Mouse (Mus musculus): ENCODE measurements around the gene Dnttip1. TPM values are rescaled to one million over a fixed set of nuclear protein-coding genes. Genes with fewer than 3 reads are reported as not detected.

Dnttip1 gene
- total RNA-seq, 2 experiments from 2014 or later: 44.0 to 64.6 TPM

DNA sequence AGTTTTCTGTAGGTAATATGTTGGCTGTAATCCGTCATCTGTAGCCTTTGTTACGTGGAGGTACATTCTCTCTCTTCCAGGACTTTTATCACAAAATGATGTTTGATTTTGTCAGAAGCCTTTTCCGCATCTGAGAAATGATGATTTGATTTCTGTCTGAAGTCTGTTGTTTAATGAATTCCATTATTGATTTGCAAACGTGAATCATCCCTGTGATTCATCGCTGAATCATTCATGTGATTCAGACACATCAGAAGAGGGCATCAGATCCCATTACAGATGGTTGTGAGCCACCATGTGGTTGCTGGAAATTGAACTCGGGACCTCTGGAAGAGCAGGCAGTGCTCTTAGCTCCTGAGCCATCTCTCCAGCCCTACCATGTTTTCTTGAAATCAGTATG, 3.2 kb downstream of the Dnttip1 start:
- no peak for ATAC-seq (replicated peaks; ENCODE audit: low FRiP score, poor library complexity, severe bottlenecking)

GRCm38 (mm10) chr2:164752454-164752853, 6.7 kb downstream of the Dnttip1 start:
- ATAC-seq (replicated peaks; ENCODE audit: low FRiP score, poor library complexity, severe bottlenecking): no peak

DNA sequence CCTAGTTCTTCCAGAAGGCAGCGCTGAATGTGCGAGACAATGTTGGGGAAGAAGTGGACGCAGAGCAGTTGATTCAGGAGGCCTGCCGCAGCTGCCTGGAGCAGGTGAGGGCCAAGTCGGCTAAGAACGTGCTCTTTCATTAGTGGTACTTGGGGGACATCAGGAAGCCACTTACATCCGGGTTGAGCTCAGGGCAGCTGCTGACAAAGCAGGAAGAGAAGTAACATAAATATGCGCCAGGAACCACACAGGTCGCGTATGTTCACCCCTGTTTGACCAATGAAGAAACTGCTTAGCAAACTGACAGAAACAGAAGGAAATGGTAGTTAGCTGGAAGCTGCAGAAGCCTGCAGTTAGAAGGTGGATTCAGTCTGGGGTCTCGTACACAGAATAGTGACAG, 8.3 kb downstream of the Dnttip1 start:
- no peak for ATAC-seq (replicated peaks; ENCODE audit: low FRiP score, poor library complexity, severe bottlenecking)

DNA sequence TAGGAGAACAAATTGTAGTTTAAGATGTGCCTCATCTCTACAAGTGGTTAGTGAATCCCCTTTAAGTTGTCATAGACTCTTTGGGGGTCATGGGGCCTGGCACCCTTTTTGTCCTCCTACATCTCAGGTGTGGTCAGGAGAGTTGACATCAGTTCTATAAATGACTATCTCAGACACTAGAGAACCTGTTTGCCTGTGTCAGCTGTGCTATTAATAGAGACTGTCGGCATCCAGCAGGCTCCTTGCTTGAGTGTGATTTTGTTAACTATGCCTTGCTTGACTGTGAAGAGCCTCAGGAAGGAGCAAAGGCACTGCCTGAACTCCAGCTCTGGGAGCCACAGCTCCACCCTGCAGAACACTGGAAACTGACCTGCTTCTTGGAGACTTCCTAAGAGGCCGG, 9.0 kb downstream of the Dnttip1 start:
- no peak for ATAC-seq (replicated peaks; ENCODE audit: low FRiP score, poor library complexity, severe bottlenecking)

- ATAC-seq (replicated peaks; ENCODE audit: low FRiP score, poor library complexity, severe bottlenecking): no peak
These were observed 12.1 kb downstream of the Dnttip1 start for GRCm38 (mm10) chr2:164757841-164758240.

DNA sequence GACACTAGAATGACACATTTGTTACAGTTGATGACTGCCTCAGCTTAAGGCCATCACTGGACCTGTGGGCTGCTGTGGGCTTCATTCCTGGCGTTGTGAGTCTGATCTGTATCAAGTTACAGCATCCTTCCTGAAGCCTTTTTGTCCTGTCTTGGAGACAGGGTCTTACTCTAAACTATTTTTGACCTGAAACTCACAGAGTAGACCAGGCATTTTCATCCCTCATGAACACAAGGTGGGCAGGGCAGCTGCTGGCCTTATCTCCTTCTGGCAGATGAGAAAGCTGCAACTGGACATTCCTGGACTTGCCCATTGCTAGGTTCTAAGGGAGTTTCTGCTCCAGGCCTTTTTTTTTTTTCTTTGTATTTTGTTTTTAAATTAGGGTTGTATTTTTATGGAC, 12.9 kb downstream of the Dnttip1 start:
- peak; percentile 65 for ATAC-seq (replicated peaks; ENCODE audit: low FRiP score, poor library complexity, severe bottlenecking)

DNA sequence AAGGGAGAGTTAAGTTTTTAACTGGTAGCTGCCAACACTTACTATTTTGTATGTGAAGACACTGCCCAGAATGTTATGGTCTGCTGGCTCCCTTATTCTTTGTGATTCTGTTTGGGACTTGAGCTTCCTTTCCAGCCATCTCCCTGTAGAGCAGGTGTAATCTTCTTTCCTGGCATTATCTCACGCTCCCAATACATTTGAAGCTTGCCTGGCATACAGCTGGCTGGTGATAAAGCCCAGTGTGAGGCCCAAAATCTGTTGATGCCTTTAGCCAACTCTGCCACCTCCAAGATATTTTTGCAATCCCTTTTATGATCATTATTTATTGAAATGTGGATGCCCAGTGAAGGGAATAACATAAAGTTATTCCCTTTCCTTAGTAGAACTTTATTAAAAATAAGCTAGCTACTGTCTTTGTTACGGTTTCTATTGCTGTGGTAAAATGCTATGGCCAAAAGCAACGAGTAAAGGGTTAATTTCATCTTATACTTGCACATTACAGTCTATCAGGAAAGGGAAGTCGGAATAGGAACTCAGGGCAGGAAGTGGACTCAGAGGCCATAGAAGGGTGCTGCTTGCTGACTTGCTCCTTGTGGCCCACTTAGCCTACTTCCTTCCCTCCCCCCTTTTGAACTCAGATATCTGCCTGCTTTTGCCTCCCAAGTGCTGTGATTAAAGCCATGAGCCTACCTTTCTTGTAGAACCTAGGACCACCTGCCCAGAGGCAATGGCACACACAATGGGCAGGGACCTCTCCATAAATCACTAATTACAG, 14.5 kb downstream of the Dnttip1 start:
- peak; percentile 71 for ATAC-seq (replicated peaks; ENCODE audit: low FRiP score, poor library complexity, severe bottlenecking)

- peak; percentile 77 for ATAC-seq (replicated peaks; ENCODE audit: low FRiP score, poor library complexity, severe bottlenecking)
These were observed 15.7 kb downstream of the Dnttip1 start for GRCm38 (mm10) chr2:164761502-164761901.

GRCm38 (mm10) chr2:164761971-164762370, 16.2 kb downstream of the Dnttip1 start:
- no peak for ATAC-seq (replicated peaks; ENCODE audit: low FRiP score, poor library complexity, severe bottlenecking)

DNA sequence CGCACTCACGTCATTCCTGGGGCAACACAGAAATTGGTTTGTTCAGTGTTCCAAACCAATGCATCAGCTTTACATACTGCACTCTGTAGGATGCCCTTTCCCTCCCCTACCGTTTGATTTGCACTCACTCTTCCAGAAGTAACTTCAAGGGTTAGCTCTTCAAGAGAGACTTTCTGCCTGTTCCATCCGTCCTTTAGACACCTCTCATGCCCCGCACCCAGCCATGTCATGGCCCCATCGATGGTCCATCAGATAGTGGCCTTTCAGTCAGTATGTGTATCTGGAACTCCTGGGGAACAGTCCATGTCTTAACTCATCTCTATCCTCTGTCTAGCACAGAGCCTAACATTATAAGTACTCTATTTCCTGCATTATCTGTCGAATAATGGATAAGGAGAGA, 16.8 kb downstream of the Dnttip1 start:
- no peak for ATAC-seq (replicated peaks; ENCODE audit: low FRiP score, poor library complexity, severe bottlenecking)

- ATAC-seq (replicated peaks; ENCODE audit: low FRiP score, poor library complexity, severe bottlenecking): no peak
These were observed 20.1 kb downstream of the Dnttip1 start for GRCm38 (mm10) chr2:164765841-164766240.

DNA sequence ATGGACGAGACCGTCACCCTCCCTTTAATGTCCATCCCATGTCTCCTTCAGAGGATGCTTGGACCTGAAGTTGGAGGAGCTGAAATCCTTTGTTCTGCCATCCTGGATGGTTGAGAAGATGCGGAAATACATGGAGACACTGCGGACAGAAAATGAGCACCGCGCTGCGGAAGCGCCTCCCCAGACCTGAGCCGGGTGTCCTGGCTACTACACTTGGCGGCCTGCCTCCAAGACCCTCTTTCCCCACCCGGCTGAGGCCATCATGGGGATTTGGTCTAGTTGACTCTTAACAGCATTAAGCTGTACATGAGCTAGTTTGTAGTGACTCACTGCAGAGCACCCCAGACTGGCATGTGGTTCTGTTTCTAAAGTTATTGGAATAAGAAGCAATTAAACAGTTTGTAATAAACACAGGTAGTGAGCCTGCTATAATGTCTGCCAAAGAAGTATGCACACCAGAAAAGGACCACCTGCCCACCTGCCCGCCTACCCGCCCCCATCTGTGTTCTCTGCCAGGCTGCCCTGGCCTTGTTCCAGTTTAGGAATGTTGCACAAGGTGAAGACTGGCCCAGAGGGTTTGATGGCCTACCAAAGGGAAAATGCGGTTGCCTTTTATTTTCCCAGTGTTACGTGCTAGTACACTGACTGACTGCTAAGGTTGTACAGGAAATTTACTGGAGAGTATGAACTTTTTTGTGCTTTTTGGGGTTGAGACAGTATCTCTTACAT, 22.2 kb downstream of the Dnttip1 start:
- no peak for ATAC-seq (replicated peaks; ENCODE audit: low FRiP score, poor library complexity, severe bottlenecking)

DNA sequence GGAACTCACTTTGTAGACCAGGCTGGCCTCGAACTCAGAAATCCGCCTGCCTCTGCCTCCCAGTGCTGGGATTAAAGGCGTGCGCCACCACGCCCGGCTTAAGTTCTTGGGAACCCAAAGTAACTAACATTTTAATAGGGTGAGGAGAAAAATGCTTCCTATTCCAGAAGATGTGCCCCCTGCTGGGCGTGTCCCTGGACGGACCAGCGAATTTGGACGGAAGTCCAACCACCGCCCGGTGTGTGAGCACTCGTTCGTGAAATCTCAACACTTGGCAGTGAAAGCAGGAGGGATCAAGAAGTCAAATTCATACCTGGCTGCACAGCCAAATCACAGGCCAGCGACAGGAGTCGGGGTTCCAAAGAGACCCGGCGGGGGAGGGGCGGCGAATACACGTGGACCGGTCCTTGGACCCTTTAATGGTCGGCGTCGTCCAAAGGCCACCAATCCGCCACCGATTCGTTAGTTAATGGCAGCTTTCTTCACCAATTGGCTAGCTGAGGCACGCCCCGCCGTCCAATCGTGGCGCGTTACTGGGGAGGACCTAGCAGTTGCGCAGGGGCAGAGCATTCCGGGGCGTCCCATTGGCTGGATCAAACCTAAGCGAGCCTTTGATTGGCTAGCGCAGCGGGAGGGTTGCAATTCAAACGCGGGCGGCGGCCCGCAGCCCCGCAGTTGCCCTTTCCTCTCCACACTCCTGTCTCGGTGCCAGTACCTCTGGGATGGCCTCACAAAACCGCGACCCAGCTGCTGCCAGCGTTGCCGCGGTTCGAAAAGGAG, 23.7 kb downstream of the Dnttip1 start, which contains the start of gene Ube2c:
Gene Ube2c, plus strand, starts transcription at position 641 of the 780 bp plus-strand sequence.
- peak; percentile 87 for ATAC-seq (replicated peaks; ENCODE audit: low FRiP score, poor library complexity, severe bottlenecking)

- peak; percentile 25 for ATAC-seq (replicated peaks; ENCODE audit: low FRiP score, poor library complexity, severe bottlenecking)
These were observed 24.5 kb downstream of the Dnttip1 start for GRCm38 (mm10) chr2:164770279-164770678.

DNA sequence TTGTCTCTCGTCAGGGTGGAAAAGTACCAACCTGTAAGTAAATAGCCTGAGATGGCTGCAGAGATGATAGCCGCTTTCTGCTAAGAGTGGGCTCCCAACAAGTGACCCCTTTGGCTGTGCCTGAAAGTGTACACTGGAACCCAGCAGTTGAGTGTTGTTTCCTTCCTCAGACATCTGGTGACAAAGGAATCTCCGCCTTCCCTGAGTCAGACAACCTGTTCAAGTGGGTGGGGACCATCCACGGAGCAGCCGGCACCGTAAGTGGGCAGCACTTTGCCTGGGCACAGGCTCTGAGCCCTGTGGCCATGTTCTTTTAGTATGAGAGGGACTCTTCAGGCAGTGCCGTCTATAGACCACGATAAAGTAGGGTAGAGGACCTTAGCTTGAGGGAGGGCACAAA, 25.3 kb downstream of the Dnttip1 start:
- ATAC-seq (replicated peaks; ENCODE audit: low FRiP score, poor library complexity, severe bottlenecking): no peak

- peak; percentile 4 for ATAC-seq (replicated peaks; ENCODE audit: low FRiP score, poor library complexity, severe bottlenecking)
These were observed 27.6 kb downstream of the Dnttip1 start for GRCm38 (mm10) chr2:164773229-164773988.

- ATAC-seq (replicated peaks; ENCODE audit: low FRiP score, poor library complexity, severe bottlenecking): peak; percentile 57
These were observed 28.2 kb downstream of the Dnttip1 start for GRCm38 (mm10) chr2:164773989-164774364.

DNA sequence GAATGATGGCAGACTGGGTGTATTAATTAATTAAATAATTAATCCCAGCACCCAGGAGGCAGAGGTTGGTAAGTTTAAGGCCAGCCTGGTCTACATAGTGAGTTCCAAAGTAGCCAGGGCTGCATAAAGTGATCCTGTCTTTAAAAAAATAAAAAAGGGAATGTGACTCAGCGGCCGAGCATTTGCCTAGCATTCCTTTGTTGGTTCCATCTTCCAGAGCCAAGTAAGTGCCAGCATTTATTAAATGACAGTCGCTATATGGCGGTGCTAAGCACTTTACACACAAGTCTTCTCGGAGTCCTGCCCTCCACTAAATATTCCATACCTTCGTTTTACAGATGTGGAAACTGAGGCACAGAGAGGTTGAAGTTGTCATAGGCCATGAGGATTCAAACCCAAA, 30.3 kb downstream of the Dnttip1 start:
- ATAC-seq (replicated peaks; ENCODE audit: low FRiP score, poor library complexity, severe bottlenecking): no peak

DNA sequence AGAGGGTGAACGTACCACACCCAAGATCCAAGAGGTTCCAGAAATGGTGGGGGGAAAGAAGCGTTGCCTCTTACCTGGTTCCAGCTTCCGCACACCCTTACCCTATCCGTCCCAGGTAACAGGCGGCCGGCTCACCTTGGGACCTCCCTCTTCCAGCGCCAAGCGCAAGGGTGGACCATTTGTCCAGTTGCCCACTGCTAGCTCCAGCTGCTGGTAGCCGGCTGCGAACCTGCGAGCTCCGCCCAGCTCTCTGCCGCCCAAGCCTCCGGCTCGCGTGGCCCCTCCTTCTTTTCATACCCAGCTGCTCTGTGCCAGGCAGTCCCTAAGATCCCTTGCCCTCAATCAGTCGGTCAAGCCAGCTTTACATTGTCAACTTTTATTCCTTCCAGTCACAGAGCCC, 31.0 kb downstream of the Dnttip1 start:
- no peak for ATAC-seq (replicated peaks; ENCODE audit: low FRiP score, poor library complexity, severe bottlenecking)
